Mouse (Mus musculus) layer of hippocampus, postnatal 25 days (tissue): ENCODE results near the gene Med8. TPM values are rescaled to one million over a fixed set of nuclear protein-coding genes. Genes with fewer than 3 reads are reported as not detected.

Experiments used
- DNase-seq, 2 experiments: peaks; one replicate each; pipeline ENCODE4 v3.0.0; 2022; ENCODE audit warnings: mixed read lengths in 2 of 2, low spot score in 1 of 2; ENCODE audit errors: extremely low spot score in 1 of 2
- total RNA-seq, 2 experiments: library from RNA; stranded (reverse); gene quantifications; 2 replicates each; pipeline ENCODE4 v1.2.3; 2021

The Med8 gene
- total RNA-seq, 2 experiments from 2014 or later, result 58.8 to 63.2 TPM

DNA sequence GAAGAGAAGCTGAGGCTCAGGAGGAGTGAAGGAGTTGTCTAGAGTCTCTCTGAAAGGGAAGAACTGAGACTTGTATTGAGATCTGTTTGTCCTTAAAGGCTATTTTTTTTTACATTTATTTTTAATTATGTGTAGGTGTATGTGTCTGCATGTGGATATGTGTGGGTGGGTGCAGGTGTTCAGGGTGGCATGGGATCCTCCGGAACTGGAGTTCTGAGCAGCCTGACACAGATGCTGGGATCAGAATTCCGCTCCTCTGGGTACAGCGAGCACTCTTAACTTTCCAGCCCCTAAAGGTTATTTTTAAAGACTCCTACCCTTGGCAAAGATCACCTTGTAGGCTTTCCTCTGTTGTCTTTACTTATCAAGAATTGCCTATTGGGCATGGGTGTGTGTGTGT is 55.8 kb downstream of the Med8 start:
- no peak for DNase-seq

Other genes with a start within 250 kb of the Med8 start
- gene Kdm4a, start 229.3 kb upstream of the Med8 start, total RNA-seq, result 10 to 100 TPM; 45.4 to 48.1 TPM
- 10 to 100 TPM; 86.9 to 88.0 TPM for gene Ptprf, start 117.9 kb upstream of the Med8 start, total RNA-seq
- gene Szt2, start 64 bp upstream of the Med8 start, total RNA-seq, result 10 to 100 TPM; 31.3 to 41.2 TPM
- gene Elovl1, start 18.8 kb downstream of the Med8 start, total RNA-seq, result 10 to 100 TPM; 29.5 to 30.3 TPM
- 1 to 10 TPM; 1.1 to 1.5 TPM for gene Cdc20, start 28.0 kb downstream of the Med8 start, total RNA-seq
- under 1 TPM in 1 of 2 experiments, not detected in 1; 0.34 TPM for gene Mpl, start 48.2 kb downstream of the Med8 start, total RNA-seq
- 1 to 10 TPM; 7.0 to 8.1 TPM for gene Tie1, start 80.7 kb downstream of the Med8 start, total RNA-seq
- not detected for gene 2610528J11Rik, start 117.7 kb downstream of the Med8 start, total RNA-seq
- 10 to 100 TPM; 10.4 to 12.3 TPM for gene Tmem125, start 134.7 kb downstream of the Med8 start, total RNA-seq
- gene Cfap57, start 211.4 kb downstream of the Med8 start, total RNA-seq, result under 1 TPM; 0.47 to 0.71 TPM
- 10 to 100 TPM; 56.0 to 65.6 TPM for gene Ebna1bp2, start 211.5 kb downstream of the Med8 start, total RNA-seq
- not detected for gene Olfr62, start 249.6 kb downstream of the Med8 start, total RNA-seq